Mouse (Mus musculus) embryonic facial prominence, embryonic 12.5 days (tissue): ENCODE measurements around the gene Atf7ip2. TPM values are rescaled to one million over a fixed set of nuclear protein-coding genes. Genes with fewer than 3 reads are reported as not detected.

Experiments used
- ATAC-seq: fragments of 200-750 bp; cut with Nextera tagmentation; 2 replicates; pipeline ENCODE4 v1.8.0; 2017; ENCODE audit not compliant: insufficient number of reproducible peaks, insufficient read depth, low FRiP score, low TSS enrichment
- H3K27ac ChIP-seq: fragments of 300-500 bp; sonication (generic); 2 replicates; pipeline ENCODE4 v1.5.1; 2016; ENCODE audit warnings: mild to moderate bottlenecking
- H3K27me3 ChIP-seq: fragments of 300-500 bp; sonication (generic); 2 replicates; pipeline ENCODE4 v1.6.1; 2016; ENCODE audit warnings: mild to moderate bottlenecking, moderate library complexity
- H3K36me3 ChIP-seq: fragments of 300-500 bp; sonication (generic); 2 replicates; pipeline ENCODE4 v1.6.1; 2016; ENCODE audit warnings: mild to moderate bottlenecking
- H3K4me1 ChIP-seq: fragments of 300-500 bp; sonication (generic); 2 replicates; pipeline ENCODE4 v1.6.1; 2016
- H3K4me2 ChIP-seq: fragments of 300-500 bp; sonication (generic); replicated peaks from 2 replicates; pipeline ENCODE4 v1.6.1; 2016; ENCODE audit warnings: mild to moderate bottlenecking, moderate library complexity
- H3K4me3 ChIP-seq: fragments of 300-500 bp; sonication (generic); 2 replicates; pipeline ENCODE4 v1.5.1; 2016; ENCODE audit warnings: mild to moderate bottlenecking
- H3K9ac ChIP-seq: fragments of 300-500 bp; sonication (generic); 2 replicates; pipeline ENCODE4 v1.6.1; 2016; ENCODE audit warnings: mild to moderate bottlenecking, moderate library complexity
- H3K9me3 ChIP-seq: fragments of 300-500 bp; sonication (generic); 2 replicates; pipeline ENCODE4 v1.6.1; 2016; ENCODE audit warnings: mild to moderate bottlenecking, moderate library complexity
- WGBS: fragments of 180-500 bp; shearing (Covaris S2); methylation state at CpG from one replicate; pipeline ENCODE4 v1.1.7; 2016; 5-methylcytosine and 5-hydroxymethylcytosine counted together
- microRNA-seq: library from miRNA; unstranded; fragments of <30 nt; microRNA quantifications from one replicate; pipeline ENCODE4, GENCODE M21; 2017
- polyA plus RNA-seq: library from polyadenylated mRNA; unstranded; fragments of >200 nt; fragmentation: Nextera tagmentation; extraction: Ambion mirVana; gene quantifications from 2 replicates; pipeline ENCODE4 v1.2.1, GENCODE M21; 2016

Atf7ip2 gene
- polyA plus RNA-seq, 1 experiment from 2014 or later = 1.7 TPM

DNA sequence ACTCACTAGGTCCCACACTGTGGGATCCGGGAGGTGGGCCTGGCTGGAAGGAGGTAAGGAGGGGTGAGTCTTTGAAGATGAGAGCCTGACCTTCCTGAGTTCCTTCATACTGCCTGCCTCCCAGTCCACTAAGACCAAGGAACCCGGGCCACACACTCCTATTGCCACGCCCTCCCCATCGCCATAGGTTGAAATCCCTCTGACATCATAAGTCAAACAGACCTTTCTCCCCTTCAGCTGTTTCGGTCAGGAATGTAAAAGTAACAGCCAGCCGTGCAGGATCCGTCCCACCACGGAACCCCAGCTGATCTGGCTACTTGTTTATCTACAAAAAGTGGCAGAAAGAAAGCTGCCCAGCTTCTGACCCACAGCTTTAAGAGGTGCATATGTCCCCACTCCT, 107.1 kb downstream of the Atf7ip2 start:
- Histone ChIP-seq H3K27me3 (no peaks in the 10 kb centered on the region; the same call in 1 of the 2 replicates), H3K4me1 (no peaks in the 10 kb centered on the region), H3K4me2 (no peak overlapping the region), H3K27ac (no peak overlapping the region), H3K9me3 (no peaks in the 10 kb centered on the region), H3K36me3 (no peaks in the 10 kb centered on the region), H3K9ac (no peak overlapping the region), H3K4me3 (no peak overlapping the region)
- 27% methylated on average over 8 of the region's 8 CpGs for WGBS
- ATAC-seq = no peak

DNA sequence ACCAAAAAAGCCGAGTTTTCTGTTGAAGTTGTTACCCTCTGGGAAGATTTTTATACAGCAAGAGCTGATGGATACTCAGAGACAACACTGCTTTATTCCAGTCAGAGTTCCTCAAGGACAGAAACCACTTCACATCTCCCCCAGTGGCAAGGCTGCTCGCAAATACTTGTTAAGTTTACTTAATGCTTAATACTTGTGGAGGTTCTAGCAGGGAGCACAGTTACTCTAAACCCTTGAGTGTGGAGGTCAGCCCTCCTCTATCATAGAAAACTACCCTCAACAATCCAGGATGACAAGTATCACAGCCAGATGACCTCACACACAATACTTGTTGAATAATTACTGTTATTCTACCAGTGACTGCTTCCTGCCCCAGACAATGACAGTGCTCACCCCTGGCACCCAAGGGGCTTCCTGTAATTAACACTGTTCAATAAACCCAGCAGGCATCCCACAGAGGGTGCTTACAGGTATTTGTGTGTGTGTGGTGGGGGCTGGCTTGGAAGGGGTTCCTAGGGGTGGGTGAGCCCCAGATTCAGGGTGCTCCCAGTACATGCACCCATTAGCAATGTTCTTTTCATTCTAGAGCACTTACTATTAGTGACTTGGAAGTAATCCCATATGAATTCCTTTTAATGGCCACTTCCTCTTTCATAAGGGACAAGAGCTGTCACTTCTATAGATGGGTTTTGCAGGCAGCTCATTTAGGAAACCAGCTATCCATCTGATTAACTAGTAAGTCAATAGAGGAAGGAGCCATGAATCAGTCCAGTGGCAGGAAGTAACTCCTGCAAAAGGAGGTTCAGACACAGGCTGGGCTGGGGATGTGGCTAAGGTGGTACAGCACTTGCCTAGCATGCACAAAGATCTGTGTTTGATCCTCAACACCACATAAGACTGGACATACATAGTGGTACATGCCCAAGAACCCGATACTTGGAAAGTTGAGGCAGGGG, 108.0 kb downstream of the Atf7ip2 start:
- WGBS = 65% methylated on average over 3 of the region's 3 CpGs

More for the DNA sequence above, 108.0 kb downstream of the Atf7ip2 start:
- no peak overlapping the region for H3K4me3 ChIP-seq
- no peak overlapping the region for H3K27ac ChIP-seq
- no peaks in the 10 kb centered on the region; the same call in 1 of the 2 replicates for H3K27me3 ChIP-seq
- no peaks in the 10 kb centered on the region for H3K4me1 ChIP-seq
- ATAC-seq = no peak
- H3K9ac ChIP-seq = no peak overlapping the region
- no peak overlapping the region for H3K4me2 ChIP-seq
- H3K36me3 ChIP-seq = no peaks in the 10 kb centered on the region
- no peaks in the 10 kb centered on the region for H3K9me3 ChIP-seq

Small RNA genes lying within 50 kb of the gene (microRNA-seq; reads per million reads assigned to microRNA genes)
- not detected for gene Gm22932

Other genes starting within 250 kb of the Atf7ip2 start
- gene Grin2a, start 197.2 kb upstream of the Atf7ip2 start, polyA plus RNA-seq = 1.3 and 1.7 TPM in 2 replicates
- gene Rpl39l, start 22.5 kb upstream of the Atf7ip2 start, polyA plus RNA-seq = 1.9 and 2.7 TPM in 2 replicates
- gene Emp2, start 121.3 kb downstream of the Atf7ip2 start, polyA plus RNA-seq = 8.7 and 9.5 TPM in 2 replicates
- gene Tekt5, start 202.8 kb downstream of the Atf7ip2 start, polyA plus RNA-seq = not detected in 2 replicates
- gene Nubp1, start 219.2 kb downstream of the Atf7ip2 start, polyA plus RNA-seq = 61.8 and 68.7 TPM in 2 replicates